Mouse (Mus musculus) liver, adult 2 months (tissue): ENCODE data around the gene Zp3.

ENCODE experiments used
- CTCF ChIP-seq: fragments of 200-500 bp; IDR thresholded peaks from 2 replicates; pipeline ENCODE4 v1.5.1; 2011; ENCODE audit warnings: low read depth, low read length, control low read depth
- POLR2A ChIP-seq: fragments of 200-500 bp; IDR thresholded peaks from 2 replicates; pipeline ENCODE4 v1.6.1; 2011; ENCODE audit warnings: low read length, control low read depth; ENCODE audit not compliant: insufficient read depth; ENCODE audit errors: extremely low read depth

DNA sequence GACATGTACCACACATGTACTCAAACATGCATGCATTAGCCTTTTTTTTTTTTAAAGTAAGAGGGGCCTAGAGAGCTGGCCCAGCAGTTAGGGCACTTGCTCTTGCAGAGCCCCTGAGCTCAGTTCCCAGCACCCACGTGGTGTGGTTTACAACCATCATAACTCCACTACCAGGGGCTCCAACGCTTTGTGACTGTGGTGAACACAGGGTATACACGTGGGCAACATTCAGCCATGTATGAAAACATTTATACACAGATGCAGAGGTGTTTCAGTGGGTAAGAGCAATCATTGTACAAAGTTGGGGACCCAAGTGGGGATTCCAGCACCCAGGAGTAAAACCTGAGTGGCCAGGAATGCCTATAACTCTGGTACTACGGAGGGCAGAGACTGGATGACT lies 21.5 kb upstream of the Zp3 start:
- TF ChIP-seq CTCF (no peak), POLR2A (no peak)
